Mouse (Mus musculus) liver, embryonic 11.5 days (tissue): ENCODE results near the gene Rag1. TPM values are rescaled to one million over a fixed set of nuclear protein-coding genes. Genes with fewer than 3 reads are reported as not detected.

ENCODE experiments used
- polyA plus RNA-seq: library from polyadenylated mRNA; unstranded; fragments of >200 nt; fragmentation: Nextera tagmentation; extraction: Ambion mirVana; gene quantifications from 2 replicates; pipeline ENCODE4 v1.2.1, GENCODE M21; 2014

Rag1 gene
- polyA plus RNA-seq, 1 experiment from 2014 or later, result 0.12 TPM

Other genes starting within 250 kb of the Rag1 start
- gene Rag2, start 24.8 kb downstream of the Rag1 start, polyA plus RNA-seq, result 0.10 and 0.17 TPM in 2 replicates
- 33.1 and 38.1 TPM in 2 replicates for gene B230118H07Rik, start within 50 bp of the Rag1 start, polyA plus RNA-seq
- 12.1 and 15.2 TPM in 2 replicates for gene Traf6, start 28.9 kb upstream of the Rag1 start, polyA plus RNA-seq
- 8.5 and 8.9 TPM in 2 replicates for gene Prr5l, start 233.5 kb upstream of the Rag1 start, polyA plus RNA-seq
- gene Commd9, start 236.7 kb upstream of the Rag1 start, polyA plus RNA-seq, result 46.1 and 47.6 TPM in 2 replicates